Mouse (Mus musculus): ENCODE data around the gene Cbarp. TPM values are rescaled to one million over a fixed set of nuclear protein-coding genes. Genes with fewer than 3 reads are reported as not detected.

The Cbarp gene
- total RNA-seq, 2 experiments from 2014 or later = 3.2 to 4.1 TPM

DNA sequence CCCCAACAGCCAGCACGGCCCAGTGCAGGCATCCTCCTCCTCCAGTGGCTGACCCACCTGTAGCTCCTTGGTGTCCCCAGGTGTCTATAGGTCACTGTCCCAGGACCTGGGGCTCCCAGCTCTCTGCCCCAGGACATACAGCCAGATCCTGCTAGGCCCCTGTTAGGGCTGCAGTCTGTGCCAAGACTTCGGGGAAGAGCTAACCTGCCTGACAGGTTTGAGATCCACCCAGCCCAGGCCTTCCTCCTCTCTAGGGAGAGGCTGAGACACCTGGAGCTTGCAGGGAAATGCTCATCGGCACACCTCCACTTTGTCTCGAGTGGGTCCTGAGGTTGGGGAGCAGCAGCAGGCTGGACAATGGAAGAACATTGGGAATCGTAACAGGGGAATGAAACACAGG, 34.7 kb downstream of the Cbarp start:
- no peak for DNase-seq
- intact Hi-C loops (cut with DNase I) = no loop called here

DNA sequence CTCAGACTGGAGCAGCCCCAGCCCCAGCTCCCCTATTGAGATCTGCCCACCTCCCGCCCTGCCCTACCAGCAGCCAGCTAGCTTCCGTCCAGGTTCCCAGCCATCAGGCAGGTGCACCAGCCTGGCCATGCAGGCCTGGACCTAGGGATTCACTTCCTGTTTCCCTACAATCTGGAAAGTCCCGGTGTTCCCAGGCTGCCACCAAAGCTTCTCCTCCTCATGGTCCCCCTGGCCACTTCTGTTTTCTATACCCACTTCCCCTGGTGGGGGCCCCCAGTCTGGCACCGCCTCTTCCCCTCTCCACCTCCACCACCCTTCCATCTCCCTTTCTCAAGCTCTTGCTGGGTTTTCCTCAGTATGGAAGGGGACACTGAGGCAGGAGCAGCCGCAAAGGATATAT, 35.2 kb downstream of the Cbarp start, which contains the start of gene Sbno2:
TSS of gene Sbno2 (minus strand) at position 112 of the 400 bp plus-strand sequence.
- DNase-seq = no peak
- intact Hi-C loops (cut with DNase I) = no loop called here

DNA sequence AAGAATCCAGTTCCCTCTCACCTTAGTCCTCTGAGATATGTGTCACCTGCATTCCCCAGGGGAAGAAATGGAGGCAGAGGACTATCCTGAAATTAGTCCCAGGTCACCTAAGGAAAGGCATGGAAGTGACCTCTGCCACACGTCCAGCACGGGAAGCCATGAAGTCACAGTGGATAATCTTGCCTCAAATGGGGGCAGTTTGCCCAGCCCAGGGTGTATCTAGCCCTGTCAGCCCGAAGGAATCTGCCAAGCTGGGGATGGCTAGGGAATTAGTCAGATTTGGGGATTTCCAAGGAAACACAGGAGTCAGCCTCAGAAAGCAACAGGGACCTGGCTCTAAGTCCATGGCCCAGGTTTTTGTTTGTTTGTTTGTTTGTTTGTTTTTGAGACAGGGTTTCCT, 36.5 kb downstream of the Cbarp start:
- no peak for DNase-seq
- intact Hi-C loops (cut with DNase I) = no loop called here

DNA sequence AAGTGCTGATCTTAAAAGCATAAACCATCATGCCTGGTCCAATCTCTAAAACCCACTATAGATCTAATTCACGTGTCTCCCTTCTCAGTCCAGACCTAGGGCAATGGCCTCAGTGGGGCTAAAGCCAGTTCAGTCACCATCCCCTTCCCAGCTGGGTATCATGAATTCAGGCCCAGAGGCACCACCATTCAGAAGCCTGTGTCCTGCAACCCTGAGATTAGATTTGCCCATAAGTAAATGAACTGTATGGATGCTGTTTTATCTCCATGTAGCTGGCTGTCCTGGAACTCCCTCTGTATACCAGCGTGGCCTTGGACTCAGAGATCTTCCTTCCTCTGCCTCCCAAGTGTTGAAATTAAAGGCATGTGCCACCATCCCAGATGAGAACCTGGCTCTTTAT, 37.6 kb downstream of the Cbarp start:
- intact Hi-C loops (cut with DNase I) = no loop called here
- no peak for DNase-seq

DNA sequence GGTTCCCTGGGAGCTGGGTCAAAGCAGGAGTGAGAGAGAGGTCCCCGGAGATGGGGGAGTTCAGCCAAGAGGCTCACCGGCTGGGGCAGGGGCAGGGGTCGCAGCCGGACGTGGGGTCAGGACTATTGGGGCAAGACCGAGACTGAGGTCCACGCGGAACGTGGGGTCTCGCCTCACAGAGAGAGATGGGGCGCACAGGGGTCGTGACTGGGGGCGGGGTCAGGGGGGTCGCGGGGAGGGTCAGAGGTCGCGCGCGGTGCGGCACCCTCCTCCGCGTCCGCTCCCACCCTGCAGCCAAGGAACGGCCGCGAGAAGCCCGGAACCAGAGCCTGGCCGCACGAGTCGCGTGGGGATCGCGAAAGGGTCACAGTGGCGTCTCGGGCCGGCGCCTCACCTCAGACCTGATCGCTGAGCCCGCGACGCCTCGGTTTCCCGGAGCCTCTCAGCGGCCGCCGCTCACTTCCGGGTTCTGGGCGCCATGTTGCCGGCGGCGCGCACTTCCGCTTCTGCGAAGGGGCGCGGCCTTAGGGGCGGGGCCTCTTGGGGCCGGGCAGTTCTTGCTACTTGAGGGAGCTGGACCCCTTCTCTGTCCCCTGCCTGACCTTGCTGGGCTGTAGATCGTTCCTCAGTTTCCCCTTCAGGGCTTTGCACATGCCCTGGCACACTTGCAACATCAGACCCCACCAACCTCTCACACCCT, 38.3 kb downstream of the Cbarp start:
- peak; percentile 90 to 92 for DNase-seq
- intact Hi-C loops (cut with DNase I) = no loop called here

DNA sequence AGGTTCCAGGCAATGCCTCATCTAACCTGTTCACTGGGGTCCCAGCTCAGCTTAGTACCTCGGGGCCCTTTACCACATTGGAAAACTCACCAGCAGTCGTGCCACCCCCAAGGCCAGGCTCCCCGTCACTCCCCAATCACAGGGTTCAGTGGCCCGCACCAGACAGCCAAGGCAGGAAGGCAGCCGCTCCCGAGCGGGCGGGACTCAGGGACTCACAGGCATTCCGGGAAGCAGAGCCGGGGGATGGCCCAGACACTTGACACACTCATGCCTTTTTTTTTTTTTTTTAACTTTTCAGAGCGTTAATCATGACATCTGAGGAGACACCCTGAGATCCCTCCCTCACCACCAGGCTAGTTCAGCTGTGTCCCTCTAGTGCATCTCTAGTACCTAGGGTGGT, 39.7 kb downstream of the Cbarp start:
- DNase-seq = peak in 1 of 2 experiments; percentile 50
- intact Hi-C loops (cut with DNase I) = loop anchor here (2.0 kb wide), 1 partner anchor 28 kb away; no protein-coding TSS in a partner anchor

DNA sequence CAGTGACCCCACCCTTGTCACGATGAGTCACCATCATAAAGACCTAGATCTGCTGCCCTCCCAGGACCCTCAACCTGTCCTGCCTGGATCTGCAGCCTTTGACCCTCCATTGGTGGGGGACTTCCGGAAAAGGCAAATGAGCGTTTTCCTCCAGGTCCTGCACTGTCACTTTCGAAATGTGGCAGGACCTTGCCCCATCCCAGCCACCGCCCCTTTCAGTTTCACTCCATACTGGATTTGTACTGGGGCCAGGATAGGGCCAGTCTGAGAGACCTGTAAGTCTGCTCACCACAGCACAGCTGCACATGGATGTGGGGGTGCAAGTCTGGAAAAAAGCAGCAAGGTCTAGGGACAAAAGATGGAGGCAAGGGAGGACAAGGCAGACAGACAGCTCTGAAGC, 42.0 kb downstream of the Cbarp start:
- intact Hi-C loops (cut with DNase I) = loop anchor here (1.0 kb wide), 1 partner anchor 8 kb away; no protein-coding TSS in a partner anchor
- no peak for DNase-seq

DNA sequence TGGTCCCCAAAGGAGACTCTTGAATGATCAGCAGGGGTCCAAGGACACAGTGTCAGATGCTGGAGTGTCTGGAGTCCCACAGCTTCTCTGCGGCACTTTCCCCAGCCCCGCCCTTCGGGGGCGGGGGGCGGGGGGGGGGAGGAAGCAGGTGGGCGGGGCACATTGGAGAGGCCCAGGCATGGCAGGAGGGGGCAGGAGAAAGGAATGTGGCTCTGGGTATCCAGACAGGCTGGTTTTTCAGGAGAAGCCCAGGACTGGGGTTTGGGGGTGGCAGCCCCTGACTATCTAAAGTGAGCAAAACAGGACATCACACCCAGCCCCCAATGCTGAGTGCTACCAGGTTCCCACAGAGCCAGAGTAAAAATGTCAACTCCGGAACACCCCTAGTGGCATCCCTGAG, 43.4 kb downstream of the Cbarp start:
- intact Hi-C loops (cut with DNase I) = no loop called here
- no peak for DNase-seq

DNA sequence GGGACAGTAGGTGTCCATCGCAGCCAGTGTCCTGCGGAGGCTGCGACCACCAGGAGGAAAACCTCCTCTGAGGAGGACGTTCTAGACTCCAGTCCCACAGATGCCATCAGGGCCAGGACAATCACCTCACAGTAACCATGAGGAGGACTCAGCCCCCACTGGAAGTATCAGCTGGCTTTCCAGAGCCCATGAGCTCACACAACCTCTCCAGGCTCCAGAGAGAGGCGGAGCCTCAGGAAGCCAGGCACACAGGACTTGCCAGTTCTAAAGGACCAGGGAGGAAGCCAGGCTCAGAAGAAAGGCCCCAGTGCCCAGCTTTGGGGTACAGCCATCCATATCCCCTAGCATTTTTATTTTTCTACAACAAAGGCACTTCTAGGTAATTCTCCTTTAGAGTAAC, 45.1 kb downstream of the Cbarp start:
- intact Hi-C loops (cut with DNase I) = no loop called here
- peak in 1 of 2 experiments; percentile 58 for DNase-seq

DNA sequence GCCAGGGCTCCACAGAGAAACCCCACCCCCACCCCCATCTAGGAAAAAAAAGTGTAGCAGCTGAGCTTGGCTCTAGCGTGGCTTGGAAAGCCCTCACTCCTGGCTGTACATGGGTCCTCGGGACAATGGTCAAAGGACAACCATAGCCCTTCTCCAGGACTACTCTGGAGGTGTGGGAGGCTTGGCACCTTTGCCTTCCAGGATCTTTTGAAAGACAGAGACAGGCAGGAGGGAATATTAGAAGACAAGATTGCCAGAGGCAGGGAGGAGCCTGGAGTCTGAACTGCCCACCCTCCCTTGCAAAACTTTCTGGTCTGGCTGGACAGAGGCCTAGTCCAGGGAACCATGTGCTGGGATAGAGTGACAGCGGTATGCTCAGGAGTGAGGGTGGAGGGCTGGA, 46.0 kb downstream of the Cbarp start:
- intact Hi-C loops (cut with DNase I) = no loop called here
- no peak for DNase-seq

DNA sequence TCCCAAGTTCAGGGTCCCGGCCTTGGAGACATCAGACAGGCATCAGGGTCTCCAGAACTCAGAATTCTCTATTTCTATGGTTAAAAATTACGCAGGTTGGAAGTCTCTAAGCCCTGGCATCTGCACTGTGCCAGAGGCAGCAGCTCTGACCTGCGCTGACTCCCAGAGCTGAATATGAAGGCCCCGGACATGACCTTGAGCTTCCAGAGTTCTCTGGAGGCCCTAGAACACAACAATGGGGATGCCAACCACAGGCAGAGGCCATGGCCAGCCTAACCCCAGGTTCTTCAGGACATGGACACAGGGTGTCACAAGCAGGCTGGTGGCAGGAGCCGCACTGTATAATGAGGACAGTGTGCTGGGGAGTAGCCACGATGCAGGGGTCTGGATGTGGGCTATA, 46.5 kb downstream of the Cbarp start:
- DNase-seq = no peak
- intact Hi-C loops (cut with DNase I) = no loop called here

DNA sequence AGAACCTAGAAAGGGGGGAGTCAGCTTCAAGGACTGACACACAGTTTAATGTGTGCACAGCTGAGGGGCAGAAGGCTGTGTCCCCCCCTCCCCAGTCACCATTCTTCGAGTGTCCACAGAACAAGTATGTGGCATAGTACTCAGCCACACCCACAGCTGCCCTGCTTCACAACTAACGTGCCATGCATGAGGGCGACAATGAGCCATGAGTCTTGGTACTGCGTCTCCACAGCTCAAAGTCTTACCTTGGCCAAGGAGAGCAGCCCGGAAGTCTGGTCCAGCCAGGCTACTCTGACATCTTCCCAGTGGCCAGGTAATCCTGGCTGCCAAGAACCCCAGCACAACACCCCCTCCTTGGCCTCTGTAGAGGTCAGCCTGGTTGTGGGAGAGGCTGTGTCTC, 47.9 kb downstream of the Cbarp start:
- no peak for DNase-seq
- intact Hi-C loops (cut with DNase I) = no loop called here

DNA sequence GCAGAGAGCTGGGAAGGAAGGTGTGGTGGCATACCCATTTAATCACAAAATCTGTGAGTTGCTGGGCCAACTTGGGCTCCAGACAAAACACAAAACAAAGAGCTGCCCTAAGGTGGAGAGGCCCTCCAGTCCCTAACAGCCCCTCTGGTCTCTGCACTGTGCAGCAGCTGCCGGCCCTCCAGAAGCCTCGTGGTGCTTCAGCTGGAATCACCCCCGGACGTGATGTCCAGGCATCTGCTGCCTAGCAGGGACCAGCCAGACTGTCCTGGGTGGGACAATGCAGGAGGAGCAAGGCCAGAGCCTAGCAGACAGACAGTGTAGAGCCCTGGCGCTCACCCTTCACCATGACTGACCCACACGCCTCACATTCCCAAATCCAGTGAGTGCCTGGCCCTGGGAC, 49.1 kb downstream of the Cbarp start:
- no peak for DNase-seq
- intact Hi-C loops (cut with DNase I) = no loop called here

DNA sequence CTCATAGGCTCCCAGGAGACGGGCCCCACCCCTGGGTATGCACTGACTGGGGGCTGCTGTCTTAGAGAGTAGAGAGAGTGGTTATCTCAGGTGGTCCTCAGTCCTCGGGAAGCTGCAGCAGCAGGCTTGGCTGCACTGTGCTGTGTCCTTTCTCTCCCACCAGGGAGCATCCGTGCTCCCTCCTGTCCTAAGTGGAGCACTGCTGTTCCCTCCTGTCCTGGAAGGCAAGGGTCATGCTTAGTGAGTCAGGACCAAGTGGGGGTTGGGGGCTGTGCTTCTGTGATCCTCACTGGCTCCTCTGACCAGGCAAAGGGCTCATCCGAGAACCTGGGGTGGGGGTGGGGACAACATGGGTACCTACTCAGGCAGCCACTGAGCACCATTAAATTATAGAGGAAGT, 51.5 kb downstream of the Cbarp start:
- intact Hi-C loops (cut with DNase I) = no loop called here
- DNase-seq = no peak

DNA sequence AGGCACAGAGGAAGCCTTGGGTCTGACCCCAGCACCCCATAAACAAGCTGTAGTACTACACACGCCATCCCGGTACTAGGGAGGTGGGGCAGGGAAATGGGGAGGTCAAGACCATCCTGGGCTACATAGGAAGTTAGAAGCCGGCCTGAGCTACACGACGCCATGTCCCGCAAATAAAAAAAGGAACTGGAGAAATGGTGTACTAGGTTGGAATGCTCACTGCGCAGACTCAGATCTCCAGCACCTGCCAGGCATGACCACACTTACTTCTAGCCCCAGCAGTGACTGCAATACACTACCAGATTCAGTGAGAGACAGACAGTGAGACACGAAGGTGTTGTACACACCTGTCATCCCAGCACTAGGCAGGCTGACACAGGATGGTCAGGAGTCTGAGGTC, 53.2 kb downstream of the Cbarp start:
- intact Hi-C loops (cut with DNase I) = no loop called here
- no peak for DNase-seq

DNA sequence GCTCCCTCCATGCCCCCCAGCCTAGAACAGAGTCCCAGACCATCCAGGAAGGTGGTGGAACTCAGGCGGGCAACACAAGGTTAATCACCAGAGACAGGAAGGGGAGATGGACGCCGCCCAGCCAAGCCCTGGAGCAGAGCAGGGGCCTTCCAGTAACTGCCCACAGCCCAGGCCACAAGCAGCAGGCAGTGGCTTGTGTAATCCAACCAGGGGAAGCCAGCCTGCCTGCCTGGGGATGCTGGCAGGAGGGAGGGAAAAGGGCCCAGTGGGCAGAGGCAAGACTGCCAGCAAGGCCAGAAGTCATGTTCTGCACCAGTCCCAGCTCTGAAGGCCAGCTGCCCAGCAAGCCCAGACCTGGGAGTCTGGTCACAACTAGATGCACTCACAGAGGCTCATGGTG, 53.8 kb downstream of the Cbarp start:
- no peak for DNase-seq
- intact Hi-C loops (cut with DNase I) = no loop called here

DNA sequence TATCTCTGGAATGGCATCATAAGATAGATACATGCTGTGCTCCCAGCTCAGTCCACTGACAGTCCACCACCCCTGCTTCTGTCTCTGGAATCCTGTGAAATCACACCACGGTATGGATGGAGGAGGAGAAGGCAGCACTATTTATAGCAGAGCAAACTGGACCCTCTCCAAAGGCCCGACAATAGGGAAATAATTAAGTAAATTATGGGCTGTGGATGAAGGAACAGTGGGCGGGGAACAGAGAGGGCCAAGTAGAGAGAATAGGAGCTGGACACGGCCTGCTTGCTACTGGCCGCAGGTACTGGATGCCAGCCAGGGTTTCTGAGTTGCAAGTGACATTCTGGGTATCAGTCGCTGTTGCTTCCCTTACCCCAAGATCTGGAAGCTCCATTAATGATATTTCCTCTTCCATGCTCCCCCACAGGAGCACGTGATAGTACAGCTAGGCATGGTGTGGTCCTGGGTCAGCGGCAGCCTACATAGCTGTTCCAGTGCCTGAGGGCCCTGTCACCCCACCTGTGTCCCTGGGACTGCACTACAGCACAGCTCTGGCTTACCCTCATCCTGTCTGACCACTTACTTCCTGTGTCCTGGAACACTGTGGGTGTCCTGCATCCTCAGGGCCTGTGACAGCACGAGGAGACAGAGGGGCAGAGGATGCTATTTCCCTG, 55.7 kb downstream of the Cbarp start:
- peak; percentile 65 to 67 for DNase-seq
- intact Hi-C loops (cut with DNase I) = no loop called here

DNA sequence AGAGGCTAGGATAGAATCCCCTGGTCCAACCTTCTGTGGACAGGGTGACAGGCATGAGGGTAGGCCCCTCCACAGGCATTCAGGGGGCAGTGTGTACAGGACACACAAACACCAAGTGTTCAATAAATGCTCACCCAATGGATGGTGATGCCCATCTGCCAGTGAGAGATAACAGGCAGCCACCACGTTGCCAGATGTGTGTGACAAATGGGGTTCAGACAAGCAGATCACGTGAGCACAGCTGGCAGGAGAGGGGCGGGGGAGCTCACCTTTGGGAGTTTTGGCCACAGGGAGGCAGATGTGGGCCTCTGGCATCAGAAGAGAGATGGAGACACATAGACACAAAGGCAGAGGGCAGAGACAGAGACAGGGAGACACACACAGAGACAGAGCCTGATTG, 59.6 kb downstream of the Cbarp start:
- DNase-seq = no peak
- intact Hi-C loops (cut with DNase I) = no loop called here

All from heart, postnatal 10 days (tissue).